Mouse (Mus musculus) CD8-positive naive resting alpha-beta T cell, adult 2 months (primary cell): ENCODE results near the gene Gm8660.
"Not testable (repeated sequence)": the region's sequence is repeated elsewhere in the genome, so short reads cannot be mapped to it uniquely, and the experiment has no call there.

Source experiments
- DNase-seq, 2 experiments: peaks; one replicate each; pipeline ENCODE4 v3.0.0; 2022; ENCODE audit warnings: low read depth in 2 of 2, low spot score in 2 of 2

Gene Gm8660

DNA sequence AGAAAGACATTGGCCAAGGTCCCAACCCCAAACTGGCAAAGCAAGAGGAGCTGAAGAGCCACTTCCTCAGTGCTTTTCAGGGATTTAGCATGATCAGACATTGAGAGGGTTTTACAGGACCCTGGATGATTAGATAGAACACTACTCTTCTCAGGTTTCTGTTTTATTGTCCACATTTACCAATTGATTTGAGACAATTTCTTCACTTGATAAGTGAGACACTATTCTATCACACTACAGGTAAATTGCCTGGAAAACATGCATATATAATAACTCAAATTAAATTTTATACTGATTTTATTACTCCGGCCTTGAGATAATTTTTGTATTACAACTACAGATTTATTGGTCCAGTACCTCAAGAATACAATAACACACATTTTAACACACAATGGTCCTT lies at the start of gene Gm8660:
Gene Gm8660, minus strand, starts transcription at position 101 of the 400 bp plus-strand sequence.
- DNase-seq: not testable (repeated sequence)

DNA sequence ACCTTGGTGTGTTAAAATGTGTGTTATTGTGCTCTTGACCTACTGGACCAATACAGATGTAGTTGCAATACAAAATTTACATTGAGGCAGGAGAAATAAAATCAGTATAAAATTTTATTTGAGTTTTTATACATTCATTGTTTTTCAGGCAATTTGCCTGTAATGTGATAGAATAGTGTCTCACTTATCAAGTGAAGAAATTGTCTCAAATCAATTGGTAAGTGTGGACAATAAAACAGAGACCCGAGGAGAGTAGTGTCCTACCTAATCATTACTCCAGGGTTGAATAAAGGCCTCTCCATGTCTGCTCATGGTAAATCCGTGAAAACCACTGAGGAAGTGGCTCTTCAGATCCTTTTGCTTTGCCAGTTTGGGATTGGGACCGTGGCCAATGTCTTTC lies 42.4 kb upstream of the Gm8660 start, which contains the start of gene Vmn1r148:
Gene Vmn1r148, plus strand, starts transcription at position 301 of the 400 bp plus-strand sequence.
- DNase-seq: not testable (repeated sequence)

DNA sequence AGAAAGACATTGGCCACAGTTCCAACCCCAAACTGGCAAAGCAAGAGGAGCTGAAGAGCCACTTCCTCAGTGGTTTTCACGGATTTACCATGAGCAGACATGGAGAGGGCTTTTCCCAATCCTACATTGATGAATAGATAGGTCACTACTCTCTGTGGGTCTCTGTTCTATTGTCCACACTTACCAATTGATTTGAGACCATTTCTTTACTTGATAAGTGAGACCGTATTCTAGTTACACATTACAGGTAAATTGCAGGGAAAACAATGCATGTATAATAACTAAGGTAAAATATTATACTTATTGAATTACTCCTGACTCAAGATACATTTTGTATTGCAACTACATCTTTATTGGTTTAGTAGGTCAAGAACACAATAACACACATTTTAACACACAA lies 41.2 kb downstream of the Gm8660 start, which contains the start of gene Gm4187:
Gene Gm4187, minus strand, starts transcription at position 101 of the 400 bp plus-strand sequence.
- DNase-seq: not testable (repeated sequence)
